Mouse (Mus musculus): ENCODE measurements around the gene Tns1.

DNA sequence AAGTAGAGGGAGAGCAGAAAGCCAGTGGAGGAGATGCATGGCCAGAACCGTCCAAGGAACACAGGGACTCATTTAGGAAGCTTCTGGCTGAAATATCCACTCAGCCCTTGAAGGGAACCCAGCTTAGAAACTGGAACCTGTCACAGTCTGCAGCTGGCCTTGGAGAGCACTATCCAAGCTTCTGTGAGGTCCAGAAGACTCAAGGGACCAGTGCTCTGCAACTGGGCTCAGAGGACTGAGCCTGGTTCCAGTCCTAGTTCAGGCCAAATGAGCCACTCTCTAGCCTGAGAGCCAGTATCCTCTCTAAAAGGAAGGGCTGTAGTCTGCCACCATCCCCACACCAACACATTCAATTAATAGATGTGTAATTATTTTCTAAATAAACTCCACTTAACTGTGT, 35.7 kb downstream of the Tns1 start:
- TF ChIP-seq CTCF (conservative IDR thresholded peaks at IDR 0.05; ENCODE audit: low read length) (no peak), NANOG (IDR thresholded peaks at IDR 0.05; ENCODE audit: borderline replicate concordance, low read length) (no peak), POU5F1 (IDR thresholded peaks at IDR 0.05; ENCODE audit: borderline replicate concordance, low read length) (no peak)

Measured in E14TG2a.4 (cell line).